Mouse (Mus musculus) lung, adult 18-20 months (tissue): ENCODE measurements at regions not wholly inside any gene's neighbourhood (a gene's known extent, or its start where the extent isn't known, plus 50 kb on each side); places are given as distances from the start of the nearest gene placed in this dataset.
A peak's percentile ranks its signal among the peaks of the same experiment; 100 is the strongest.

Experiments
- DNase-seq, 2 experiments: peaks; one replicate each; pipeline ENCODE4 v3.0.0; 2022; ENCODE audit warnings: mixed read lengths in 2 of 2

GRCm38 (mm10) chr11:84637268-84637667, 111.9 kb upstream of the Lhx1 start:
- DNase-seq: no peak

- DNase-seq: no peak
Measured at GRCm38 (mm10) chr11:84634990-84635389, 109.7 kb upstream of the Lhx1 start.

- DNase-seq: no peak
Measured at GRCm38 (mm10) chr11:84633300-84633699, 108.0 kb upstream of the Lhx1 start.

GRCm38 (mm10) chr11:84628111-84628510, 102.8 kb upstream of the Lhx1 start:
- no peak for DNase-seq

- no peak for DNase-seq
Measured at GRCm38 (mm10) chr11:84627685-84628084, 102.3 kb upstream of the Lhx1 start.

GRCm38 (mm10) chr11:84627259-84627658, 101.9 kb upstream of the Lhx1 start:
- DNase-seq: no peak

GRCm38 (mm10) chr11:84624100-84624499, 98.8 kb upstream of the Lhx1 start:
- DNase-seq: no peak

- DNase-seq: no peak
Measured at GRCm38 (mm10) chr11:84619713-84620112, 94.4 kb upstream of the Lhx1 start.

- no peak for DNase-seq
Measured at GRCm38 (mm10) chr11:84618576-84618975, 93.2 kb upstream of the Lhx1 start.

- DNase-seq: no peak
Measured at GRCm38 (mm10) chr11:84612982-84613720, 87.8 kb upstream of the Lhx1 start.

- no peak for DNase-seq
Measured at GRCm38 (mm10) chr11:84611625-84611879, 86.2 kb upstream of the Lhx1 start.

GRCm38 (mm10) chr11:84610774-84611624, 85.7 kb upstream of the Lhx1 start:
- DNase-seq: no peak

GRCm38 (mm10) chr11:84604781-84605180, 79.4 kb upstream of the Lhx1 start:
- no peak for DNase-seq

GRCm38 (mm10) chr11:84599267-84599841, 74.0 kb upstream of the Lhx1 start:
- no peak for DNase-seq

GRCm38 (mm10) chr11:84597572-84598295, 72.4 kb upstream of the Lhx1 start:
- peak; percentile 13 to 28 for DNase-seq

- DNase-seq: no peak
Measured at GRCm38 (mm10) chr11:84592715-84593339, 67.5 kb upstream of the Lhx1 start.

GRCm38 (mm10) chr11:84587107-84587506, 61.8 kb upstream of the Lhx1 start:
- no peak for DNase-seq

GRCm38 (mm10) chr11:84585626-84586025, 60.3 kb upstream of the Lhx1 start:
- no peak for DNase-seq

- no peak for DNase-seq
Measured at GRCm38 (mm10) chr11:84578805-84579541, 53.6 kb upstream of the Lhx1 start.
